In genomic region chr12:105785000-105785774, GRCm38 (mm10) we compare ENCODE assay signal across 7 mouse cellular contexts. TPM values are rescaled to one million over a fixed set of nuclear protein-coding genes. Genes with fewer than 3 reads are reported as not detected.
DNase-seq lines count a peak whose midpoint lies in the region; ATAC-seq and TF ChIP-seq lines count a peak whose summit lies in the region.

No protein-coding gene starts in this region.

- peaks cover 2% of the 10 kb centered on the region; the same call in 1 of the 2 replicates for H3K36me3 ChIP-seq in ES-Bruce4 (ENCODE audit: control insufficient read depth, insufficient read depth, low read length, poor library complexity, severe bottlenecking)
- no peaks in the 10 kb centered on the region for H3K36me3 ChIP-seq in forebrain, embryonic 11.5 days (ENCODE audit: control insufficient read depth, insufficient read depth, low read length)
- H3K36me3 ChIP-seq in macrophage (ENCODE audit: inconsistent target): no peaks in the 10 kb centered on the region

- H3K4me1 ChIP-seq in ES-Bruce4 (ENCODE audit: control insufficient read depth, insufficient read depth, low read length): no peaks in the 10 kb centered on the region
- H3K4me1 ChIP-seq in forebrain, embryonic 11.5 days (replicated peaks; ENCODE audit: control insufficient read depth, insufficient read depth, low read length): peaks cover 5% of the 10 kb centered on the region; the same call in 1 of the 2 replicates

- under 1% methylated on average over 34 of the region's 53 CpGs for WGBS in forebrain, embryonic 11.5 days
- WGBS in macrophage (ENCODE audit: missing documents): 2% methylated on average over 31 of the region's 53 CpGs

- peaks cover 51% of the 10 kb centered on the region for H3K79me2 ChIP-seq in macrophage (ENCODE audit: inconsistent target)

- H3K9ac ChIP-seq in ES-Bruce4 (ENCODE audit: low read depth, poor library complexity, severe bottlenecking): peak overlapping the region; percentile 96
- H3K9ac ChIP-seq in forebrain, embryonic 11.5 days (ENCODE audit: low read length): peak overlapping the region; percentile 93

- no peaks in the 10 kb centered on the region for H3K9me3 ChIP-seq in ES-Bruce4 (replicated peaks; ENCODE audit: control insufficient read depth, insufficient read depth, low read length, poor library complexity, severe bottlenecking)
- no peaks in the 10 kb centered on the region for H3K9me3 ChIP-seq in forebrain, embryonic 11.5 days (ENCODE audit: control insufficient read depth, low read length)

- DNase-seq in adrenal gland, adult 2 months: peak; percentile 88
- DNase-seq in forebrain, embryonic 11.5 days (ENCODE audit: low spot score): peak; percentile 83
- peak; percentile 62 for DNase-seq in layer of hippocampus, adult 9-11 months
- peak; percentile 75 to 78 for DNase-seq in right cerebral cortex, postnatal 10 days (ENCODE audit: low spot score in 2 of 2)

- H3K4me3 ChIP-seq in ES-Bruce4 (ENCODE audit: low read depth, low read length): peak overlapping the region; percentile 89
- peak overlapping the region; percentile 95 for H3K4me3 ChIP-seq in forebrain, embryonic 11.5 days (ENCODE audit: low read depth, low read length)
- H3K4me3 ChIP-seq in macrophage (ENCODE audit: inconsistent target): peak overlapping the region; percentile 74

- no peaks in the 10 kb centered on the region for H3K27me3 ChIP-seq in ES-Bruce4 (ENCODE audit: control insufficient read depth, insufficient read depth, low read length, poor library complexity, severe bottlenecking)
- no peaks in the 10 kb centered on the region for H3K27me3 ChIP-seq in forebrain, embryonic 11.5 days (ENCODE audit: control insufficient read depth, insufficient read depth, low read length)

- peak overlapping the region; percentile 22; the same call in 1 of the 2 replicates for H3K27ac ChIP-seq in ES-Bruce4 (ENCODE audit: insufficient read depth, low read length)
- H3K27ac ChIP-seq in forebrain, embryonic 11.5 days (ENCODE audit: low read depth, low read length): peak overlapping the region; percentile 93
- H3K27ac ChIP-seq in macrophage: peak overlapping the region; percentile 90

- no peak for TF ChIP-seq EP300 in ES-Bruce4 (IDR thresholded peaks at IDR 0.05; ENCODE audit: insufficient read depth, low read depth, low read length)

- H3K4me2 ChIP-seq in forebrain, embryonic 11.5 days (ENCODE audit: low read depth, low read length, severe bottlenecking): peak overlapping the region; percentile 66

- TF ChIP-seq POLR2A in ES-Bruce4 (IDR thresholded peaks at IDR 0.05; ENCODE audit: insufficient read depth, low read length): no peak

- TF ChIP-seq CTCF in ES-Bruce4 (IDR thresholded peaks at IDR 0.05; ENCODE audit: low read depth, low read length): no peak

- peak; percentile 63 for ATAC-seq in forebrain, embryonic 11.5 days (replicated peaks; ENCODE audit: low FRiP score)
- ATAC-seq in hematopoietic stem cell, adult 5-6 weeks (replicated peaks in 1 of 2; ENCODE audit: insufficient read depth in 1 of 2, low FRiP score in 2 of 2, low TSS enrichment in 1 of 2, low read depth in 1 of 2, poor library complexity in 2 of 2, severe bottlenecking in 2 of 2): peak; percentile 54 to 68

RNA-seq across cellular contexts. Expression of gene Papola, which starts 0.7 kb away (rescaled TPM):
- polyA plus RNA-seq in ES-Bruce4 (2011; ENCODE audit: insufficient read depth, insufficient read length, low read depth, missing spikeins) (229 and 251 TPM in 2 replicates), macrophage (2018) (86.0 to 118 TPM (median 97.4 TPM) in 3 replicates)
- total RNA-seq in adrenal gland, adult 2 months (2021): 100 to 1,000 TPM; 227 to 228 TPM
- 19.4 and 28.7 TPM in 2 replicates for polyA plus RNA-seq in adrenal gland, adult 2 months (2012; rRNA removed)
- 222 and 256 TPM in 2 replicates for polyA plus RNA-seq in forebrain, embryonic 11.5 days (2014; fragmentation: Nextera tagmentation; extraction: Ambion mirVana)
- total RNA-seq in hematopoietic stem cell, adult 5-6 weeks (2017): 141 and 167 TPM in 2 replicates
- total RNA-seq in macrophage (2018; cell fraction: chromatin; rRNA removed): 100 to 1,000 TPM; 224 to 433 (median 311) TPM
- total RNA-seq in macrophage (2018; cell fraction: cytosol; rRNA removed): 100 to 1,000 TPM; 130 to 170 (median 150) TPM
- 100 to 1,000 TPM; 162 to 313 (median 215) TPM for total RNA-seq in macrophage (2018; cell fraction: nucleus; rRNA removed)

Comparison
In these comparisons a context has a peak if more than half of its experiments do, and no peak if none do; other contexts are left out.
1. Peak in every context shown above with its lines: DNase-seq, ATAC-seq, H3K4me3 ChIP-seq and H3K27ac ChIP-seq.
2. H3K27ac ChIP-seq: peak in every context shown above with its lines; median percentile 93 in forebrain, embryonic 11.5 days; 90 in macrophage; 22 in ES-Bruce4.